Mouse (Mus musculus) olfactory bulb, adult 2 months (tissue): ENCODE measurements around the gene Palm3. TPM values are rescaled to one million over a fixed set of nuclear protein-coding genes. Genes with fewer than 3 reads are reported as not detected.

Experiments used
- H3K27ac ChIP-seq: fragments of 200-500 bp; 2 replicates; pipeline ENCODE4 v1.5.1; 2012; ENCODE audit warnings: low read depth, low read length; ENCODE audit not compliant: insufficient read depth
- H3K4me1 ChIP-seq: fragments of 200-500 bp; 2 replicates; pipeline ENCODE4 v1.6.1; 2012; ENCODE audit warnings: low read length; ENCODE audit not compliant: control insufficient read depth, insufficient read depth
- H3K4me3 ChIP-seq: fragments of 200-500 bp; 2 replicates; pipeline ENCODE4 v1.5.1; 2012; ENCODE audit warnings: mild to moderate bottlenecking, low read depth, low read length, moderate library complexity; ENCODE audit not compliant: insufficient read depth
- CTCF ChIP-seq: fragments of 200-500 bp; IDR thresholded peaks from 2 replicates; pipeline ENCODE4 v1.5.1; 2012; ENCODE audit warnings: low read depth, mild to moderate bottlenecking, low read length, moderate library complexity; ENCODE audit not compliant: insufficient read depth
- POLR2A ChIP-seq: fragments of 200-500 bp; IDR thresholded peaks from 2 replicates; pipeline ENCODE4 v1.6.1; 2012; ENCODE audit warnings: mild to moderate bottlenecking, low read depth, low read length, moderate library complexity; ENCODE audit not compliant: insufficient read depth
- WGBS: fragments of 180-500 bp; shearing (Covaris S2); methylation state at CpG from one replicate; pipeline ENCODE4 v1.1.7; 2018; 5-methylcytosine and 5-hydroxymethylcytosine counted together
- polyA plus RNA-seq: library from polyadenylated mRNA; stranded (reverse); fragments of >200 nt; gene quantifications from 2 replicates; pipeline ENCODE4 v1.2.4, GENCODE M21; 2012; ENCODE audit warnings: low replicate concordance; ENCODE audit not compliant: missing spikeins, insufficient read depth, insufficient read length

Gene Palm3
- polyA plus RNA-seq, 1 experiment, result not detected

GRCm38 (mm10) chr8:84053229-84053628 lies 32.0 kb downstream of the Palm3 start:
- H3K4me3 ChIP-seq, result no peak overlapping the region
- WGBS, result 95% methylated on average over 5 of the region's 5 CpGs
- TF ChIP-seq POLR2A (no peak), CTCF (no peak)
- H3K27ac ChIP-seq, result no peak overlapping the region
- no peaks in the 10 kb centered on the region for H3K4me1 ChIP-seq

GRCm38 (mm10) chr8:84057827-84058226 lies 36.6 kb downstream of the Palm3 start:
- 94% methylated on average over 1 of the region's 1 CpGs for WGBS
- no peak overlapping the region for H3K4me3 ChIP-seq
- TF ChIP-seq POLR2A (no peak), CTCF (no peak)

GRCm38 (mm10) chr8:84059226-84059625 lies 38.0 kb downstream of the Palm3 start:
- WGBS, result 92% methylated on average over 2 of the region's 2 CpGs
- H3K4me1 ChIP-seq, result no peaks in the 10 kb centered on the region
- H3K4me3 ChIP-seq, result no peak overlapping the region
- TF ChIP-seq CTCF (no peak), POLR2A (no peak)
- no peak overlapping the region for H3K27ac ChIP-seq

More at GRCm38 (mm10) chr8:84057827-84058226, 36.6 kb downstream of the Palm3 start:
- Histone ChIP-seq H3K4me1 (no peaks in the 10 kb centered on the region), H3K27ac (no peak overlapping the region)

- no peak for TF ChIP-seq CTCF
- TF ChIP-seq POLR2A, result no peak
Observed at GRCm38 (mm10) chr8:84060245-84060644, 39.0 kb downstream of the Palm3 start.

GRCm38 (mm10) chr8:84063861-84064610 lies 42.8 kb downstream of the Palm3 start:
- no peak overlapping the region for H3K27ac ChIP-seq
- no peak overlapping the region for H3K4me3 ChIP-seq
- 77% methylated on average over 8 of the region's 8 CpGs for WGBS
- TF ChIP-seq CTCF (no peak), POLR2A (no peak)
- peaks cover 8% of the 10 kb centered on the region for H3K4me1 ChIP-seq

More at GRCm38 (mm10) chr8:84060245-84060644, 39.0 kb downstream of the Palm3 start:
- H3K4me3 ChIP-seq, result no peak overlapping the region
- 91% methylated on average over 2 of the region's 2 CpGs for WGBS
- no peak overlapping the region for H3K27ac ChIP-seq
- no peaks in the 10 kb centered on the region for H3K4me1 ChIP-seq

- Histone ChIP-seq H3K4me3 (peak within 1 kb of the TSS; percentile 82), H3K27ac (peak within 1 kb of the TSS; percentile 90), H3K4me1 (peaks cover 15% of the 10 kb centered on the region)
- TF ChIP-seq CTCF (no peak), POLR2A (no peak)
- WGBS, result 97% methylated on average over 1 of the region's 1 CpGs
Observed at GRCm38 (mm10) chr8:84065037-84065436, 43.8 kb downstream of the Palm3 start, which contains the start of gene Gm10643. Gm10643 (minus strand) TSS chr8:84065137.

GRCm38 (mm10) chr8:84065457-84066072 lies 44.3 kb downstream of the Palm3 start:
- H3K4me1 ChIP-seq, result peaks cover 20% of the 10 kb centered on the region
- 9% methylated on average over 5 of the region's 5 CpGs for WGBS
- TF ChIP-seq POLR2A, result no peak
- no peak for TF ChIP-seq CTCF
- H3K27ac ChIP-seq, result peak overlapping the region; percentile 90
- H3K4me3 ChIP-seq, result peak overlapping the region; percentile 82

- Histone ChIP-seq H3K27ac (peak within 1 kb of the TSS; percentile 90), H3K4me1 (peaks cover 26% of the 10 kb centered on the region), H3K4me3 (peak within 1 kb of the TSS; percentile 86)
- TF ChIP-seq POLR2A (peak; percentile 65), CTCF (no peak)
- WGBS, result under 1% methylated on average over 51 of the region's 51 CpGs
Observed at GRCm38 (mm10) chr8:84066291-84066930, 45.1 kb downstream of the Palm3 start, which contains the start of gene Rfx1. Rfx1 (plus strand) TSS chr8:84066834.
